Mouse (Mus musculus): ENCODE results near the gene Tdrd12. TPM values are rescaled to one million over a fixed set of nuclear protein-coding genes. Genes with fewer than 3 reads are reported as not detected.
"Not testable (repeated sequence)": the region's sequence is repeated elsewhere in the genome, so short reads cannot be mapped to it uniquely, and the experiment has no call there.

Tdrd12 gene
- polyA plus RNA-seq, 1 experiment from 2014 or later, result 0.20 TPM

- WGBS, result 74% methylated on average over 12 of the region's 12 CpGs
- Histone ChIP-seq H3K9me3 (no peaks in the 10 kb centered on the region), H3K4me1 (no peaks in the 10 kb centered on the region), H3K4me3 (no peak overlapping the region), H3K36me3 (no peaks in the 10 kb centered on the region), H3K27me3 (ENCODE audit: insufficient read depth, poor library complexity, severe bottlenecking) (no peaks in the 10 kb centered on the region), H3K27ac (no peak overlapping the region)
- DNase-seq (ENCODE audit: low spot score), result no peak
These were observed 1.6 kb downstream of the Tdrd12 start for GRCm38 (mm10) chr7:35535750-35536512.

- H3K27me3 ChIP-seq (ENCODE audit: insufficient read depth, poor library complexity, severe bottlenecking); H3K9me3 ChIP-seq; DNase-seq (ENCODE audit: low spot score); H3K4me3 ChIP-seq; H3K4me1 ChIP-seq; H3K36me3 ChIP-seq; H3K27ac ChIP-seq: not testable (repeated sequence)
- 55% methylated on average over 1 of the region's 1 CpGs for WGBS
These were observed 7.0 kb downstream of the Tdrd12 start for GRCm38 (mm10) chr7:35530544-35530943.

- DNase-seq (ENCODE audit: low spot score), result no peak
- H3K27me3 ChIP-seq (ENCODE audit: insufficient read depth, poor library complexity, severe bottlenecking), result no peaks in the 10 kb centered on the region
- WGBS, result 68% methylated on average over 3 of the region's 3 CpGs
- no peak overlapping the region for H3K4me3 ChIP-seq
- H3K4me1 ChIP-seq, result no peaks in the 10 kb centered on the region
- no peak overlapping the region for H3K27ac ChIP-seq
- no peaks in the 10 kb centered on the region for H3K36me3 ChIP-seq
- no peaks in the 10 kb centered on the region for H3K9me3 ChIP-seq
These were observed 7.5 kb downstream of the Tdrd12 start for GRCm38 (mm10) chr7:35530026-35530425.

- DNase-seq (ENCODE audit: low spot score), result no peak
- Histone ChIP-seq H3K4me3 (no peak overlapping the region), H3K27me3 (ENCODE audit: insufficient read depth, poor library complexity, severe bottlenecking) (no peaks in the 10 kb centered on the region), H3K27ac (no peak overlapping the region), H3K9me3 (no peaks in the 10 kb centered on the region), H3K36me3 (no peaks in the 10 kb centered on the region), H3K4me1 (no peaks in the 10 kb centered on the region)
- WGBS, result 80% methylated on average over 2 of the region's 2 CpGs
These were observed 10.8 kb downstream of the Tdrd12 start for GRCm38 (mm10) chr7:35526795-35527194.

GRCm38 (mm10) chr7:35501995-35502394, 35.5 kb downstream of the Tdrd12 start:
- Histone ChIP-seq H3K27ac (no peak overlapping the region), H3K4me3 (no peak overlapping the region), H3K27me3 (ENCODE audit: insufficient read depth, poor library complexity, severe bottlenecking) (peaks cover 6% of the 10 kb centered on the region; the same call in 1 of the 2 replicates), H3K4me1 (no peaks in the 10 kb centered on the region), H3K9me3 (no peaks in the 10 kb centered on the region), H3K36me3 (no peaks in the 10 kb centered on the region)
- 16% methylated on average over 4 of the region's 4 CpGs for whole genome bisulfite sequencing
- peak; percentile 79 for DNase-seq (ENCODE audit: low spot score)

GRCm38 (mm10) chr7:35497516-35497915, 40.0 kb downstream of the Tdrd12 start:
- H3K4me1 ChIP-seq, result no peaks in the 10 kb centered on the region; the same call in 1 of the 2 replicates
- DNase-seq (ENCODE audit: low spot score), result no peak
- 93% methylated on average over 2 of the region's 2 CpGs for whole genome bisulfite sequencing
- peaks cover 2% of the 10 kb centered on the region; the same call in 1 of the 2 replicates for H3K27me3 ChIP-seq (ENCODE audit: insufficient read depth, poor library complexity, severe bottlenecking)
- H3K27ac ChIP-seq, result no peak overlapping the region
- H3K4me3 ChIP-seq, result no peak overlapping the region
- H3K9me3 ChIP-seq, result no peaks in the 10 kb centered on the region
- H3K36me3 ChIP-seq, result no peaks in the 10 kb centered on the region

- Histone ChIP-seq H3K27me3 (ENCODE audit: insufficient read depth, poor library complexity, severe bottlenecking) (no peaks in the 10 kb centered on the region), H3K9me3 (no peaks in the 10 kb centered on the region), H3K4me1 (no peaks in the 10 kb centered on the region; the same call in 1 of the 2 replicates), H3K4me3 (no peak overlapping the region), H3K27ac (no peak overlapping the region), H3K36me3 (no peaks in the 10 kb centered on the region)
- WGBS, result 83% methylated on average over 1 of the region's 1 CpGs
- DNase-seq (ENCODE audit: low spot score), result no peak
These were observed 46.5 kb downstream of the Tdrd12 start for GRCm38 (mm10) chr7:35491005-35491404.

GRCm38 (mm10) chr7:35490186-35490585, 47.4 kb downstream of the Tdrd12 start:
- WGBS, result 89% methylated on average over 2 of the region's 2 CpGs
- Histone ChIP-seq H3K27ac (no peak overlapping the region), H3K9me3 (no peaks in the 10 kb centered on the region), H3K4me1 (peaks cover 6% of the 10 kb centered on the region; the same call in 1 of the 2 replicates), H3K4me3 (no peak overlapping the region), H3K27me3 (ENCODE audit: insufficient read depth, poor library complexity, severe bottlenecking) (no peaks in the 10 kb centered on the region), H3K36me3 (no peaks in the 10 kb centered on the region)
- DNase-seq (ENCODE audit: low spot score), result no peak

GRCm38 (mm10) chr7:35486553-35486952, 51.0 kb downstream of the Tdrd12 start:
- H3K27me3 ChIP-seq (ENCODE audit: insufficient read depth, poor library complexity, severe bottlenecking), result no peaks in the 10 kb centered on the region
- DNase-seq (ENCODE audit: low spot score), result no peak
- no peaks in the 10 kb centered on the region for H3K36me3 ChIP-seq
- no peaks in the 10 kb centered on the region for H3K9me3 ChIP-seq
- peaks cover 13% of the 10 kb centered on the region; the same call in 1 of the 2 replicates for H3K4me1 ChIP-seq
- H3K4me3 ChIP-seq, result no peak overlapping the region
- WGBS, result 84% methylated on average over 8 of the region's 8 CpGs
- no peak overlapping the region for H3K27ac ChIP-seq

GRCm38 (mm10) chr7:35485126-35485525, 52.4 kb downstream of the Tdrd12 start:
- Histone ChIP-seq H3K36me3 (no peaks in the 10 kb centered on the region), H3K9me3 (no peaks in the 10 kb centered on the region), H3K27me3 (ENCODE audit: insufficient read depth, poor library complexity, severe bottlenecking) (no peaks in the 10 kb centered on the region), H3K27ac (0 out of 2 replicates have a peak overlapping the region, but pooled peaks have one; percentile 22), H3K4me1 (peaks cover 13% of the 10 kb centered on the region; the same call in 1 of the 2 replicates), H3K4me3 (no peak overlapping the region)
- 29% methylated on average over 2 of the region's 2 CpGs for WGBS
- no peak for DNase-seq (ENCODE audit: low spot score)

- H3K4me3 ChIP-seq, result no peak overlapping the region
- H3K36me3 ChIP-seq, result no peaks in the 10 kb centered on the region
- H3K9me3 ChIP-seq, result no peaks in the 10 kb centered on the region
- DNase-seq (ENCODE audit: low spot score), result no peak
- no peaks in the 10 kb centered on the region for H3K27me3 ChIP-seq (ENCODE audit: insufficient read depth, poor library complexity, severe bottlenecking)
- 65% methylated on average over 2 of the region's 2 CpGs for WGBS
- no peak overlapping the region for H3K27ac ChIP-seq
- H3K4me1 ChIP-seq, result no peaks in the 10 kb centered on the region
These were observed 61.1 kb downstream of the Tdrd12 start for GRCm38 (mm10) chr7:35476457-35476856.

- Histone ChIP-seq H3K4me3 (no peak overlapping the region), H3K4me1 (no peaks in the 10 kb centered on the region), H3K27ac (no peak overlapping the region), H3K9me3 (no peaks in the 10 kb centered on the region), H3K36me3 (no peaks in the 10 kb centered on the region), H3K27me3 (ENCODE audit: insufficient read depth, poor library complexity, severe bottlenecking) (no peaks in the 10 kb centered on the region)
- DNase-seq (ENCODE audit: low spot score), result no peak
- 54% methylated on average over 4 of the region's 4 CpGs for WGBS
These were observed 66.8 kb downstream of the Tdrd12 start for GRCm38 (mm10) chr7:35470794-35471193.

GRCm38 (mm10) chr7:35467856-35468255, 69.7 kb downstream of the Tdrd12 start:
- H3K36me3 ChIP-seq, result no peaks in the 10 kb centered on the region
- WGBS, result 67% methylated on average over 2 of the region's 2 CpGs
- DNase-seq (ENCODE audit: low spot score), result no peak
- H3K4me1 ChIP-seq, result no peaks in the 10 kb centered on the region
- no peaks in the 10 kb centered on the region for H3K27me3 ChIP-seq (ENCODE audit: insufficient read depth, poor library complexity, severe bottlenecking)
- H3K27ac ChIP-seq, result no peak overlapping the region
- no peaks in the 10 kb centered on the region for H3K9me3 ChIP-seq
- no peak overlapping the region for H3K4me3 ChIP-seq
